Mouse (Mus musculus) heart, postnatal 4 days (tissue): ENCODE results near the gene Golph3. TPM values are rescaled to one million over a fixed set of nuclear protein-coding genes. Genes with fewer than 3 reads are reported as not detected.

Experiments
- DNase-seq: peaks from one replicate; pipeline ENCODE4 v3.0.0; 2021
- total RNA-seq, 2 experiments: library from RNA; stranded (reverse); gene quantifications; 2 replicates each; pipeline ENCODE4 v1.2.3; 2021

Gene Golph3
- total RNA-seq, result 10 to 100 TPM; 88.7 to 89.1 TPM

DNA sequence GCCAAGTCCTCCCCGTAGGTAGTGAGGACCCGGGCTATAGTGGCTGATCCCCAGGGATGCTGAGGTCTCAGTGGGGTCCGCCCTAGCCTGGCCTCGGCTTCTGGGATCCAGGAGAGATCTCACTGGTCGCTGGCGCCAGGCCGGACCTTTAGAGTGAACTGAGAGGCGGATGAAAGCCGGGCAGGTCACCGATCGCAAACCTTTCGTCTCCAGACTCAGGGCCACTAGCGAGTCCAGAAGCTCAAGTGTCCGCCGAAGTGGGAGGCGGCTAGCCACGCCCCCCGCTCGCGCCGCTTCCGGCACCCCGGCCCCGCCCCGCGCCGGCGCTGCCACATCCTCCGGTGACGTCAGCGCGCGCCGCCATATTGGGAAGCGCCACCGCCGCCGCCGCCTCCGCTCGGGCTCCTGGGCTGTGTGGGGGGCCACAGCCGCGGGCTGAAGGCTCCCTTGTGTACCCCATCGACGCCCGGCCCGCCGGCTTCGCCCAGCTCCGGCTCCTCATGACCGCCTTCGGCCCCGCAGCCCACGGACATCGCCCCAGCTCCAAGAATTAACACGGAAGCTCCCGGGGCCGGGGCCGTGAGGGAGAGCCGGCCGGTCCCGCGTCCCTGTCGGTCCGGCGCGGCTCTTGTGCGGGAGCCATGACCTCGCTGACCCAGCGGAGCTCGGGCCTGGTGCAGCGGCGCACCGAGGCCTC is at the start of gene Golph3:
TSS of gene Golph3 (plus strand) at position 360 of the 697 bp plus-strand sequence.
- peak; percentile 97 for DNase-seq

DNA sequence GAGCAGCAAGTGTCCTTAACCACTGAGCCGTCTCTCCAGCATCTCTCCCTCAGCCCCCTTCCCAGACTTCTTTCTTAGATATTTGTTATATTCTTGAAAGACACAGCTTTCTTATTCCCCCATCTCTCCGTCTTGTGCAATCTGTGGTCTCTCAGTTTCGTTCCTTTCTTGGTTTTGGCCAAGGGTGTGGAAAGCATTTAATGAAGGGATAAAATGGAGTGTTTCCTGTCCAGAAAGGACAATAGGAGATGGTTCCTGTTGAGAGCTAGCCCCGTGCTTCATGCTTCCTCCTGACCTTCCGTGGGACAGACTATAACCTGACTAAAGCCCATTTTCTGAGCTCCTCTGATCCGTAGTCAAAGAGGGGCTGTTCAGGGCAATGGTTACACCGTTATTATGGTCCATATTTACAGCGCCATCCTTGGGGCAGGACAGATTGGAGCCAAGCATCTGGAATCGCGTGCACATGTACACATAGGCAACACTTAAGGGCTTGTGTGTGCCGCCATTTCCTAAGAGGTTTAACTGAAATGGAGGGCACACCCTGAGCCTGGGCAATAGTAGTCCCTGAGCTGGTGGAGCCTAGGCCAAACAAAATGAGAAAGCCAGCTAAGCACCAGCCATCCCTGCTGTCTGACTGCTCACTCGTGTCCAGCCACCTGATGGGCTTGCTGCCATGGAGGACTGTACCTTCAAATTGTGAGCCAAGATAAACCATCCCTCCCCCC is 47.8 kb upstream of the Golph3 start:
- no peak for DNase-seq

DNA sequence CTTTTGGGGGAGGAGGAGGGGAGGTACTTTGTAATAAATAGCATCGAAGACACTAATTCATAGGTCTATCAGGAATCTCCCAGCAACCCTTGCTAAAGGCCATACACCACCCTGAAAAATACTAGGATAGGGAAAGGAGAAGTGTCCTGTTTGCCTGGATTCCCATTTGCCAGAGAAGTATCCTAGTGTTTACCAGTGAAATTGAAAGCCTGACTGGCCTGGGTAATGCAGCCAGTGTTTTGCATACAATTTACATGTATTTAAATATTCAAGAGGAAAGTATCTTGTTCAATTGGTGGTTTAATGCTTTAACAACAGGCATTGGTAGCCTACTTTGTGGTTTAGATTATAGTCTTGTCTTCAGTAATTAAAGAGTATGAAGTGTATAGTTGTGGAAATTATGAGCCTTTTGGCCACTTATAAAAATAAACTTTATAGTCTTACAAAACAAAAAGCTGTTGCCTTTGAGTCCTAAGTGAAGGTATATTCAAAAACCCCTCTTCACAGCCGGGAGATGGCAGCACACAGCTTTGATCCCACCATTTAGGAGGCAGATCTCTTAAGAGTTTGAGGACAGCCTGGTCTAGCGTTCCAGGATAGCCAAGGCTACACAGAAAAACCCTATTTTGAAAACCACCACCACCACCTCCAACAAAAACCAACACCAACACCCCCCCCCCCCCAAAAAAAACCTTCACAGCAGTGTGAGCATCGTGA is 47.0 kb upstream of the Golph3 start:
- no peak for DNase-seq

DNA sequence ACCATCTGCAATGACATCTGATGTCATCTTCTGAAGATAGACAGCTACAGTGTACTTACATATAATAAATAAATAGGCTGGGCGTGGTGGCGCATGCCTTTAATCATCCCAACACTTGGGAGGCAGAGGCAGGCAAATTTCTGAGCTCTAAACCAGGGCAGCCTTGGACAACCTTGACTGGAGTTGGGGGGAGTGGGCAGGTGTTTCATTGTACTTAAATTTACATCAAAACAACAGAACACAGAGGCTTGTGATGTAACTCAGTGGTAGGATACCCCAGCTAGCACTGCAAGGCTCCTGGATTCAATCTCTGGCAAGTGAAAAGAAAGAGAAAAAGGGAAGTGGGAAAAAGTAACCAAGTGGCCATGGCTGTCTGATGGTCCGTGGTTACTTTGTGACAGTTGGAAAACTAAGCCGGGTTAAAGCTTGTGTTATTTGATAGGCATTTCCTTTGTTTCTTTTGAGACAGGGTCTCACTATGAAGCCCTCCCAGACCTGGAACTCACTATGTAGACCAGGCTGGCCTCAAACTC is 46.1 kb upstream of the Golph3 start:
- no peak for DNase-seq

DNA sequence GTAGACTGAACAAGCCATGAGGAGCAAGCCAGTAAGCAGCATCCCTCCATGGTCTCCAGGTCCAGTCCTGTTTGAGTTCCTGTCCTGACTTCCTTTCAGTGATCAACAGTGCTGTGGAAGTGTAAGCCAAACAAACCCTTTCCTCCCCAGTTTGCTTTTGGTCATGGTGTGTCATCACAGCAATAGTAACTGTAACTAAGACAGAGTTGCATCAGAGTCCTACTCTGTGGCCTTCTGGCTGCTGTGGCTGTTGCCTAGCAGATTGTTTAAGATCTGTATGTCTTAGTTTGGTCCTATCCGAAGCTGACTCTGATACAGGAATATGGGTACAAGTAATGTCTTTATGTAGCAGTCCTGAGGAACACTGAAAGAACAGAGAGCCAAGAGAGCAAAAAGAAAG is 41.4 kb upstream of the Golph3 start:
- no peak for DNase-seq

DNA sequence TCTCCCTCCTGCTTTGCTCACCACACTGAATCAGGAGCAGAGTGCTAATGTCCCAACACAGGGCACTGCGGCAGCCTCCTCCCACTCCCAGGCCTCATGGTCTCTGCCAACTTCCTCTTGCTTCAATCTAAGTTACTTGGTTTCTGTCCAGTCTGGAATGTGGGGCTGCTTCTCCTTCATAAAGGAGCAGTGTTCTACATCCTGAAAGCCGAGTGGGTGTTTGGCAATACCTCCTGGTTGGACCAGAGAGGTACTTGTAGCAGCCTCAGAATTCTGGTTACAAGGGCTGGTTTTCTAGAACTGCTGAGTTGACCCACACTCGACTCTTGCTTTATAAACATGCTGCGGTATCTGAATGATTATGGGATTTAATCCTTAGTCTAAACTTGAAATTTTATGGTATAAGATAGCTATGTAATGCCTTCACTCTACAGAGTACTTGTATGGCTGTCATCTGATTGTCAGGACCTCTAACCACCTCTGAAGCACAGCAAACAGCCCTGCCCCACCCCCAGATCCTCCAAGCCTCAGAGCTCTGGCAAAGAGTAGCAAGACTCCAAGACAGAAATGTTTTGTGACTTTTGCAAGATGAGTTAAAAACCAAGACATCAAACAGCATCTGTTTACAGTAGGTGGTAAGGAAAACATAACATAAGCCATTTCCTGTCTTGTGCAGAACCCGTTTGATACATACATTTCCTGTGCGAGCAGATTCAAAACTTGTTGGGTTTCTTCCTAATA is 36.3 kb upstream of the Golph3 start:
- no peak for DNase-seq

DNA sequence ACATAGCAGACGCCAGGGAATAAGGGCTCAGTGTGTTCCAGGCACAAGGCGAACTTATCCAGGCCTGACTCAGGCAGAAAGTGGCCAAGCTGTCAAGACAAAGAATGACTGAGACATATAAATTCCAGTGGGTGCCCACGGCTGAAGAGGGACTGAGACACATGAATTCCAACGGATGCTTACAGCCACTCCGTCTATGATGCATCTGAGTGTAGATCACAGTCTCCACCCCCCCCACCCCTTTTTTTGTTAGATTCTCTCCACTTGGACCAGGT is 35.8 kb upstream of the Golph3 start:
- no peak for DNase-seq

DNA sequence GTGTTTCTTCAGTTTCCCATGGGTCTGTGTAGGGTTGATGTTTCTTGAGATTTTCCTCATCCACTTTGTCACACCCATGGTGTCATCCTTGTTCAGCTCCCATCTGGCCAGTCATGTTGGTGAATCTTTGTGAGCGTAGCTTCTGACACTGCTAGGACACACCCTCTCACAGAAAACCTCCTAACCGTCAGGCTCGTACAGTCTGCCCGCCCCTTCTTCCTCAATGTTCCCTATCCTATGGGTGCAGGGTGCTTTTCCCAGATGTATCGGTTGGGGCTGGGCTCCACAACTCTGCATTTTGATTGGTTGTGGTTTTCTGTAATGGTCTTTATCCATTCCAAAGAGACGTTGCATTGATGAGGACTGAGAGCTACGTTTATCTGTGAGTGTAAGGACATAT is 30.9 kb upstream of the Golph3 start:
- no peak for DNase-seq

DNA sequence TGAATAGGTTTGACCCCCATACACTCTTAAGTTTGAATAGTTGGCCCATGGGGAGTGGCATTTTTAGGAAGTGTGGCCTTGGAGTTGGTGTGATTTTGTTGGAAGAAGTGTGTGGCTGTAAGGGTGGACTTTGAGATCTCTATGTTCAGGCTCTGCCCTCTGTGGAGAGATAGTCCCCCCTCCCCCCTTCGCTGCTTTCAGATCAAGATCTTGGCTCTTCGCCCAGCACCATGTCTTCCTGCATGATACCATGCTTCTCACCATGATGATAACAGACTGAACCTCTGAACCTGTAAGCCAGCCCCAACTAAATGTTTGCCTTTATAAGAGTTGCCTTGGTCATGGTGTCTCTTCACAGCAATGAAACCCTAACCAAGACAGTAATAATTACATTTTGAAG is 29.5 kb upstream of the Golph3 start:
- DNase-seq, result no peak

DNA sequence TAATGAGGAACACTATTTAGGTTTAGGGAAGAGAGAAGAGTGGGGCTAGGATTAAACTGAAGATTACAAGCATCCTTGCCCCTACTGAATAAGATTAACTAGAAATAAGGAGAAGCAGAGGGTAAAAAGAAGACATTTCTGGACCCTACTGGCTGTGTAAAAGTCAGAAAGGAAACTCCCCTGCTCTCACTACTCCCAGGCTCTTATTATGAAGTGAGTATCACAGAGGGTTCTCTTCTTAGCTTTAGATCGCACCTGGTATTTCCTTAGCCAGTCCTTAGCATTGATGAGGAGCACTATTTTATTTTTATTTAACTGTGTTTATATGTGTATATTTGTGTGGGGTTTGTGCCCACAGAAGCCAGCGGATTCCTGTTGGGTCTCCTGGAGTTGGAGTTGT is 25.0 kb upstream of the Golph3 start:
- DNase-seq, result no peak

DNA sequence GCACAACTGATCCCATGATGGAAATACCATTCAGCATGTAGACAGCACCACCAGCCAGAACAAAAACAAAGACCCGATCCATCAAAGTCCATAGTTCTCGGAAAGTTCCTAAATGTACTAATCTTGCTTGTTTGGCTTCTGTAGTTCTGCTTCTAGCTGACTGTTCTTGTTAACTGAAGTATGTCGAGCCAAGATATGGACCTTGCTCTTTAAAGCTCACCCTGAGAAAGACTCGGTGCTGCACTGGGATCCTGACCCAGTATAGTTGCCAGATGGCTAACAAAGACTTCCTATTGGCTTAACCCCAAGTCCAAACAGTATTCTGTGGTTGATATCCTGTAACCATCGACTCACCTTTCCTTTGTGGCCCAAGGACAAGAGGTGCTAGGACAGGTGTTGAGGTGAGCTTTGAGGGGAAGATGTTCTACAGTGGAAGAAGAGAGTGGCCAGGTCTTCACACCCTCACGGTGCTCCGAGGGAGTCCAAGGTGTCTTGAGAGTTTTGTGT is 23.0 kb upstream of the Golph3 start:
- DNase-seq, result no peak

DNA sequence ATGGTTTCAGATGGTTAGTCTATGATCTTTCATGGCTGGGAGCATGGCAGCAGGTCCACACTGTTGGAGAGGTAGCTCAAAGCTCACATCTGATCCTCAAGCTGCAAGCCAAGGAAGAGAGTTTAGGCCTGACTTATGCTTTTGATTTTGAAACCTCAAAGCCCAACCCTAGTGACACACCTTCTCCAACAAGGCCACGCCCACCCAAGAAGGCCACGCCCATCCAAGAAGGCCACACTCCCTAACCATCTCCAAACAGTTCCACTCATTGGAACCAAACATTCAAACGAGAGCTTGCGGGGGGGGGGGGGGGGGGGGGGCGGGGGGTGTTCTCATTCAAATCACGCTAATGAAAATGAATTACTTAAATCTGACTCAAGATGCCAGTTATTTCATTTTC is 19.5 kb upstream of the Golph3 start:
- no peak for DNase-seq

DNA sequence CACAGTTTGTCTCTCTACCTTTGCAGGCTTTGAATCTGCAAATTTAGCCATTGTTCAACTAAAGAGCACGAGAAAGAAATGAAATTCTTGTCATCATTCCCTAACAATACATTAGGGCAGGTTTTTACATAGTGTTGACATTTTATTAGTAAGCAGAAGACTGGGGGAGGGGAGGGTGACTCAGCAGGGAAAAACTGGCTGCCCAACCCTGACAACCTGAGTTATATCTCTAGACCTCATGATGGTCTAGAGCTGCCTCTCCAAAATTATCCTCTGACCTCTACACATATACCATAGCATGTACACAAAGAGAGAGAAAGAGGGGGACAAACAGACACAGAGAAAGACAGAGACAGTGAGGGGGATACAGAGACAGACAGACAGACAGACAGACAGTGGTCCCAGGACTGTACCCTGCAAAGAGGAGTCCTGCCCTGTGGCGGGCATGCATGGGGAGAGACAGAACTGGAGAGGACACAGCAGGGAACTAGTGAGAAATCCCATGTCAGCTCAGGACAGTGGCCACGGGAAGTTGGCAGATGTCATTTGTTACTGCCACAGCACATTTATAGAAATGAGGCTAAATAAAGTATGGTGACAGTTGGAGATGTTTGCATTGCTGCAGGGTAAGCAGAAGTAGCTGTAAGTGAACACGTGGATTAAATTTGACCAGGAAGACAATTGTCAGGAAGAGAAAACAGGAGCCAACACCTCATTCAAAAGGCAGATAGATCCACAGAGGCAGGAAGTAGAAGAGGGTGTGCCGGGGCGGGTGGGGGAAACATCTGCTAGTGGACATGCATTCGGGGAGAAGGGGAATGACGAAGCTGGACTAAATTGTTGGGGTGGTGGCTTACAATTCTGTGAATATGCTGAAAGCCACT is 14.8 kb upstream of the Golph3 start:
- DNase-seq, result no peak

DNA sequence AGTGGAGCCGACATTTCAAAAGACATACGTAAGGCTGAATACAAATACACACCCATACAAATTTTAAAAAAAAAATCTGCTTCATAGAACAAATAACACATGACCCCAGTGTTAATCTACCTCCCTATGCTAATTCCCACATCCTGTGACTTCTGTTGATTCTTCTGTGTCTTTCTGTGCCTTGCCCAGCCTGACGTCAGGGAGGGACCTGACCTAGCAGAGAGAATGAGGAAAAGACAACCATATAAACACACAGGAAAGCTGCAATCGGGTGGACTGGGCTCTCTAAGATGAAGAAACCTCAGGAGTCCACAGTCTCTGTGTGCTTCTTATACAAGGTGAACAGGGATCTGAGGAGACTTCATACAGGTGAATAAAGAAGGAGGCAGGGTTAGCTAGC is 14.1 kb upstream of the Golph3 start:
- no peak for DNase-seq

DNA sequence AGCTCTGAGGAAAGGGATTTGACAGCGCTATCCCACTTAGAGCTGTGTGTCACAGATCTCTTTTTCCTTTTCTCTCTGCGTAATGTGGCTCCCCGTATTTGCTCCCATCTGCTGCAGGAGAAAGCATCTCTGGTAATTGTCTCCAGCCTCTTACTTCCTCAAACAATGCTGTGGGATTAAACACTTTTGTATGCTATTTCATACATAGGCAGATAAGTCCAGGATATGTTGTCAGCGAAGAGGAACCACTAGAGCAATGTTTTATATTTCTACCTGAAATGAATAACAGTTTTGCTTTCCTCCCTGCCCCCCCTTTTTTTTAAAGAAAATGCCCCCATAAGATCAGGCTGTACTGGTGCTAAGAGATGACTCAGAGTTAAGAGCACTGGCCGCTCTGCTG is 12.7 kb upstream of the Golph3 start:
- no peak for DNase-seq

DNA sequence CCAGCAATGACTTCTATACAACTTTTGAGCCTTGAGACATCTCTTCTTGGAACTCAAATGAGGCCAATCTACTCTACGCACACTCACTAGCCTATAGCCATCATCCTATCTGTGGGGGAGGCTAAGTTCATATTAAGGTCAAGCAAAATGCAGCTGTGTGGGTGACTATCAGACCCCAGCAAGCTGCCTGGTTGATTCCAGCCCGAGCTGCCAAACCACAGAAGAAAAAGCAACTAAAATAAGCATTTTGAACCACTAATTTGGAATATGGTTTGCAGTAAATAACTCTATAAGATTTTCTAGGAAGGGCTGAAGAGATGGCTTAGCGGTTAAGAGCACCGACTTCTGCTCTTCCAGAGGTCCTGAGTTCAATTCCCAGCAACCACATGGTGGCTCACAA is 10.6 kb upstream of the Golph3 start:
- no peak for DNase-seq

DNA sequence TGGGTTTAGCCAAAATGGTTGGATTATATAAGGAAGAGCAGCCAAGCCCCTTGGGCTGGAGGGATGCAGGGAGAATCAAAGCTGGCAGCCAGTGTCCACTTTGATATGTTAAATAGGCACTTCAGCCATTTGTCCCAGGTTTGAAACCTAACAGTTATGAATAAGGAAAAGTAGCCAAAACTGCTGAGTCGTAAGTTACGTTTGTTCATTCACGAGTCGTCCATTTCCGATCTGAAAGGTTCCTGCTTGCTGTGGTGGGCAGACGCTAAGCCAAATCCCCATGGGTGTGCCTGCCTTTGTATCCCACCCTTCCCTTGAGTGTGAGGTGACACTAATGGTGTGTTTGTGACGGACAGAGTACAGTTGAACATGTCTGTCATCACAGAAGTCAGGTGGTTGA is 9.8 kb upstream of the Golph3 start:
- no peak for DNase-seq

DNA sequence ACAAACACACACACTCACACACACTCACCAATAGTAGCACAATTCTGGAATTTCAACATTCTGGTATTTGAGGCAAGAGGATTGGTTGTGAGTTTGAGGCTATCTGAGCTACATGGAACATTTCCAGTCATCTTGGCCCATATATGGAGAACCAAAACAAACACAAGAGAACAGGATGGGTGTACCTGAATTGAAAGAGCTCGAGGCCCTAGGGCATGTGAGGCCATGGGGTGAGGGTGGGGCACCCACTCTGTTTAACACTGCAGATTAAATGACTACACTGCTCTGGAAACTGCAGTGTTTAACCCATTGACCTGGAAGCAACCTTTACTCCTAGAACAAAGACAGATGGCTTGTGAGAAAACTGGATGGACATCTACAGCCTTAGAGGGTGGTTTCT is 8.0 kb upstream of the Golph3 start:
- DNase-seq, result no peak

DNA sequence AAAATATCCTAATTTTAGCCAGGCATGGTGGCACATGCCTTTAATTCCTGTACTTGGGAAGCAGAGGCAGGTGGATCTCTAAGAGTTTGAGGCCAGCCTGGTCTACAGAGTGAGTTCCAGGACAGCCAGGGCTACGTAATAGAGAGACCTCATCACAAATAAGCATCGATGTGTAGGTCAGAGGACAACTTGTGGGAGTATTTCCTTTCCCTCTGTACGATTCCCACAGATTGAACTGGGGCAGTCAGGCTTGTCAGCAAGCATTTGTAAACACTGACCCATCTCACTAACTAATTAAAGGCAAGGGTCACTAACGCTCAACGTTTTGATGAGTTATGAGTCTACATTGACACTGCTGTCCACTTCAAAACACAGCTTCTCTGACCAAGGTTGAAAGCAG is 6.7 kb upstream of the Golph3 start:
- no peak for DNase-seq

DNA sequence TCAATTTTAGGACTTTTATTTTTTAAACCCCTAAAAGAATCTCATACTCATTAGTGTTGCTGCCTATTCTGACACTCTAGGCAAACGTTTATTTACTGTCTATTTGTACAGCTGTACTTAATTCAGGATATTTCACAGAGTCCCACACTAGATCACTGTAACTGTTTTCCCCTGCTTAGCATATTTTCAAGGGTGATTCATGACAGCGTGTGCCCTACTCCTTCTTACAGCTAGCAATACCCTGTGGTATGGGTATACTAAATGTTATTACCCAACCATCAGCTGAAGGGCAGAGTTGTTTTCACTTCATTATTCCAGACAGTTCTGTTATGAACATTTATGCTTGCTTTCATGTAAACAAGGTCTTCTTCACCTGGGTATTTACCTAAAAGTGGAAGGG is 5.3 kb upstream of the Golph3 start:
- DNase-seq, result no peak

DNA sequence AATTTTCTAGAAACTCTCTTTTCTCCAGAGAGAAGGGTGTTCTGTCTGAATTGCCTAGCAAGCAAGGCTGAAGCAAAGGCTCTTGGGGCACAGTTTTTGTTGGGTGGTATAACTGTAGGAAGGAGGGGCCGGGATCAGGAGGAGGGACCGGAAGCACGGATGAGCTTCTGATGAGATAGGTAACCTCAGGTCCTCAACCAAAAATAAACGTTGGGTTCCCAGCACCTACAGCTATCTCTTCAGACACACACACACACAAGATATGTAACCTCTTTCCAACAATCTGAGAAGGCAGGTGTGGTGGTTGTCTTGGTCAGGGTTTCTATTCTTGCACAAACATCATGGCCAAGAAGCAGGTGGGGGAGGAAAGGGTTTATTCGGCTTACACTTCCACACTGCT is 4.0 kb upstream of the Golph3 start:
- no peak for DNase-seq

DNA sequence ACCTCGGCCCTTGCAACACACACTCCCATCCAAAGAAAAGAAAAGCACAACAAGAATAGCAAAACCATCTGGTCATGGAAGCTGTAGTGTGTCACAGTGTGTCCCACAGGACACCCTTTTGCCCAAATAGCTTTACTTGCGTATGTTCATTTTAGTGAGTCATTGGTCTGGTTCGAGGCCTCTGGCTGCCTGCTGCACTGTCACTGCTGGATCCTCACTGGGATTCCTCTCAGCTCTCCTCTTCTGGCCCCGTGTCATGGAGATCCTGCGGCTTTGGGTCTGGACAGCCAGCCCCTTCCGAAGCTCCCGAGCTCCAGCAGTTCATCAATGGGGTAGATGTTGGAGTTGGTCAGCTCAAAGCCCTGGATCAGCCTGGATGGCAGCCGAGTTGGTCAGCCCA is 2.8 kb upstream of the Golph3 start:
- DNase-seq, result no peak
